Mouse (Mus musculus) gonadal fat pad, adult 2 months (tissue): Measurements from ENCODE around the gene Calcrl. TPM values are rescaled to one million over a fixed set of nuclear protein-coding genes. Genes with fewer than 3 reads are reported as not detected.
"Not testable (repeated sequence)": the region's sequence is repeated elsewhere in the genome, so short reads cannot be mapped to it uniquely, and the experiment has no call there.

Experiments used
- DNase-seq: peaks from one replicate; pipeline ENCODE4 v3.0.0-alpha.2; 2012; ENCODE audit warnings: low read depth
- polyA plus RNA-seq: library from polyadenylated mRNA; depleted of rRNA; stranded (reverse); fragments of >200 nt; gene quantifications from 2 replicates; pipeline ENCODE4 v1.2.3, GENCODE M21; 2012

Gene Calcrl
- polyA plus RNA-seq, 1 experiment = 6.5 TPM

- no peak for DNase-seq
Measured at GRCm38 (mm10) chr2:84389075-84389474, 36.1 kb downstream of the Calcrl start.

DNA sequence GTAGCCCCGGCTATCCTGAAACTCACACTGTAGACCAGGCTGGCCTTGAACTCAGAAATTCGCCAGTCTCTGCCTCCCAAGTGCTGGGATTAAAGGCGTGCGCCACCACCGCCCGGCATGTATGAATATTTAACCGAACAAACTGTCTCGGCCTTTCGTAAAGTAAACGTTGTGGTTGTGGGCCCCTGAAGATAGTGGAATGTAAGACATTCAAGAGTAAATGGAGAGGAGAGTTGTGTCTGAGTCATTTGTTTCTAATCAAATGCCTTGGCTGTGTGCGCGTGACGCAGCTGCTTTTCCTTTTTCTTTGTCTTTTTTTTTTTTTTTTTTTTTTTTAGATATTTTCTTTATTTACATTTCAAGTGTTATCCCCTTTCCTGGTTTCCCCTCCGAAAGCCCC lies 36.7 kb downstream of the Calcrl start:
- not testable (repeated sequence) for DNase-seq

GRCm38 (mm10) chr2:84388023-84388416 lies 37.2 kb downstream of the Calcrl start:
- no peak for DNase-seq

- no peak for DNase-seq
Measured at GRCm38 (mm10) chr2:84387394-84388022, 37.7 kb downstream of the Calcrl start.

- peak; percentile 56 for DNase-seq
Measured at GRCm38 (mm10) chr2:84386563-84387393, 38.4 kb downstream of the Calcrl start.

DNA sequence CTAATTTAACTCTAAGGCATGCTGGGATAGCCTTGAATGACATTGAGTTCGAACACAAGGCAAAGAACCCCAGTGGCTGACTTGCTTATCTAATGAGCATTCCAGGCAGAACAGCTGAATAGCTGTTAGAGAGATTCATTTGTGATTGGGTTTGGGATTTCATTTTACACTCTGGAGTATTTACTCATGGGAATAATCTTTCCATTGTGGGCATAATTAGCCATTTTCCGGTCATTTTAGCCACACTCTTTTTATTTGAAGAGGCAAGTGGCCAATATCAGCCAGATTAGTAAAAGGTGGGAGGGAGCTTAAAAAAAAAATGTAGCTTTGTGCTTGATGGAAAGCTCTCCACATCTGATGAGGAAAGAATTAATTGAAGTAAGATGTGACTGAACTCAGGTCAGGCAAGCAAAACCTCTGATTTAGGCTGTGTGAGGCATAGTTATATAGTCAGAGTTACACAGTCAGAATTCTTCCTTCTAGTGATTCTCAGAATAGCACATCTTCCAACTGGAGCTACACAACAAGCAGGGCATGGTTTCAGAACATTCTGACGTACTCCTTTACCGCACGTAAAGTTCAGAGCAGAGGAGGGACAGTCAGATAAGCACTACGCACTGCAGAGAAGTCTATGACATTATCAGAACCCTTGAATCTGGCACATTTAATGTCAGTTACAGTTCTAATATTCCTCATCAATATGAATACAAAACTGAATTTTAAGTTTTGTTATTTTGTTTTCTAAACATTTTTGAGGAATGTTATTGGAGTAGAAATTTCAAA lies 40.1 kb downstream of the Calcrl start:
- no peak for DNase-seq

- no peak for DNase-seq
Measured at GRCm38 (mm10) chr2:84383828-84384227, 41.4 kb downstream of the Calcrl start.

GRCm38 (mm10) chr2:84382556-84382955 lies 42.7 kb downstream of the Calcrl start:
- no peak for DNase-seq

- DNase-seq = no peak
Measured at GRCm38 (mm10) chr2:84381997-84382396, 43.2 kb downstream of the Calcrl start.

DNA sequence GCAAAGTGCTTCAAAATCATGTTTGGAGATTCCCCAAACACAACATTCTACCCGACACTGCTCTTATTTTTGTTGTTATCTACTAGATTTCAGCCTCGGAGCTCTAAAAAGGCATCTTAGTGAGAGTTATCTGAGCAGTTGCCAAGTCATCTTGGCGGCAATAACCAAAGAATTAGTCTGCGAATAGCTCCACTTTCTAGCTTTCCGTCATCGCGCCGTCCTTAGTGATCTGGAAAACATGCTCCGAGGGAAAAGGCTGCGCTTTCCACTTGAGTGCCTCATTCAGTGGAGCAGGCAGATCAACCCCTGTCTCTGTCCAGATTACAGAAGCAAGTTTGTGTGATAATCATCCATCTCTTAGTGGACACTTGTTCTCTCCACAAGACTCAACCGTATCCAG lies 44.4 kb downstream of the Calcrl start:
- no peak for DNase-seq

DNA sequence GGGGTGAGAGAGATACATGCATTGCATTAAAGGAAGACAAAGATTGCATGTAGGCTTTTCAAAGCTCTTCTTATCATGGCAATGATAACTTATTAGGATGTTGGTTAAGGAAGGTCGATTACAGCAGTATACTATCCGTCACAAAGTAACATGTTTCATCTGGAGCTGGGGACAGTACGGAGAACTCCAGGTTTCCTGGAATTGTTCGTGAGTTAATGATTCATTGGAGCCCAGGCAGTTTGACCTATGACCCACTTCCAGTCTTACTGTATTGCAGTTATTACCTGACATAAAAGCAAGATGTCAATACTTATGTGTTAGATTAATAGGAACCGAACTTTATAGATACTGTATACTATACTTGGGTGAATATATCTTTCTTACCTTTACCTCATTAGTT lies 46.5 kb downstream of the Calcrl start:
- no peak for DNase-seq

GRCm38 (mm10) chr2:84369256-84369655 lies 56.0 kb downstream of the Calcrl start:
- DNase-seq = no peak

- no peak for DNase-seq
Measured at GRCm38 (mm10) chr2:84366742-84367141, 58.5 kb downstream of the Calcrl start.

GRCm38 (mm10) chr2:84365266-84365665 lies 59.9 kb downstream of the Calcrl start:
- no peak for DNase-seq

DNA sequence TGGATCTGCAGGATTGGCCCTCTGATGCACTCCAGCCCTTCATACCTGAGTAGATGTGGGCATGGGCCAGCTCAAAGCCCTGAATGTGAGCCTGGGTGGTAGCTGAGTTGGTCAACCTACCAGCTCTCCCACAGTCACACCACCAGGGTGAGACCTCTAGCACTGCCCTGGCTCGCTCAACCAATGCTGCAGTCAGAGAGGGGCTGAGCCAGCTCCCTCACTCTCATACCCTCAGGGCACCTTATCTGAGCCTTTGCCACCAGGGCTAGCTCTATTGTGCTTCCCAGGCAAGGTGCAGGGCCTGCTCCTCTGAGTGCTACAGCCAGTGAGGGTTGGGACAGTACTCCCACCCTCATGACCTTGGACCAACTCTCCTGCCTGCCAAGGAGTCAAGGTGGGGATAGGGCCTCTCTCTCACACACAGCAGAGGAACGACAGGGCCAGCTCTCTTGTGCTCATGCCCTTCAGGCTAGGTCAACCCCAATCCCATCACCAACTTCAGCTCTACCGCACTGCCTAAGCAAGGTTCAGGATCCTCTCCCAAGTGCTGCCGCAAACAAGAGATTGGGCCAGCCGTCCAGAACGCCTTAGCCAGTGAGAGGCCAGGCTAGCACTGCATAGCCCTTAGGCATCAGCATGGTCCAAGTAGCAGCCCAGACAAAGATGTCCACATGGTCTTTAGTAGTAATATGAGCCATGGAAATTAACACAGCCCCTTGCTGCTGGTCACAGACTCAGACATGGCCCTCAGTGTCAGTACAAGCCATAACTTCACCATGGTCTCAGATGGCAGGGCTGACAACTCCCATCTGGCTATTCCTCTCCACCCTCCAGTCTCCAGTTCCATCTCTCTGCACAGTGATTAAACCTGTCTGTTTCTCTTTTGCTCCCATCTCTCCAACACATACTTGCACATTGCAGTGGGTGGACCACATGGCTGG lies 62.2 kb downstream of the Calcrl start:
- no peak for DNase-seq

DNA sequence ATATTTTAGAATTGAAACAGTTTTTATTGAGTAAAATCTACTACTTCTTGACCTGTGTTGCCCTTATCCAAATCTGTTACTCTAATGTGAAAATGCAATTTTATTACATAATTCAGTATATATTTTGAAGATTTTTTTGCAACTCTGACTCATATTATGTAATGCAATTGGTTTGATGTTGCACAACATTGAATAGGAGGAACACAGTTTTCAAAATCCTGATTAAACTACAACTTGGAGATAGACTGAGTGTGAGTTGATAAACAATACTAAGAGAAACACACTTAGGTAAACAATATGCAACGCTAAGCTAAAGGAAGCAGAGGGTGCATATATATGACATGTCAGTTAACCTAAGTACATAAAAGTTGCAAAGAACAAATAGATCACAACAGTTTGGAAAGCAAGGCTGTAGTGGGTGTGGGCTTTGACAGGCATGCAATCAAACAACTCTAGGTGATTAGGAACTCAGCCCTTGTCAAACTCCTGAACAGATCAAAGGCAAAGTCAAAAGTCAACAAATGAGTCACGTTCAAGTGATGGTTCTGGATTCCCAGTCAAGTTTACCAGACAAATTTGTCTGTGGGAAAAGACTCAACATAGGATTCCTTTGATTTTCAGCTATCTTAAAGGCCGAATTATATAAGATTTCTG lies 66.4 kb downstream of the Calcrl start:
- DNase-seq = no peak

- no peak for DNase-seq
Measured at GRCm38 (mm10) chr2:84355281-84355680, 69.9 kb downstream of the Calcrl start.

DNA sequence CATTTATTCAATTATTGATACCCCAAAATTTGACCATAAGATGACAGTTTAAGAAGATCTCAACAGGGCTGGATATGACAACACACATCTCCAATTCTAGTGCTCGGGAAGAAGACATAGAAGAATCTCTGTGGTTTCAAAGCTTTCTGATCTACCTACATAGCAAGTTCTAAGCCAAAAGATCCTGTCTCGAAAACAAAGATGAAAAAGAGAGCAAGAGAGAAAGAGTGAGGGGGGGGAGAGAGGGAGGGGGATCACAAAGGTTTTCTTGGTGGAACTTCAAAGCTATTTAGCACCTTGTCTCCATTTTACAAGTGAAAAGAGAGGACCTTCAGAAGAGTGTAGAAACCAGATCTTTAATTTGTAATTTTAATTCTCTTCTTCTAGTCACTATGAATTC lies 77.8 kb downstream of the Calcrl start:
- DNase-seq = no peak

DNA sequence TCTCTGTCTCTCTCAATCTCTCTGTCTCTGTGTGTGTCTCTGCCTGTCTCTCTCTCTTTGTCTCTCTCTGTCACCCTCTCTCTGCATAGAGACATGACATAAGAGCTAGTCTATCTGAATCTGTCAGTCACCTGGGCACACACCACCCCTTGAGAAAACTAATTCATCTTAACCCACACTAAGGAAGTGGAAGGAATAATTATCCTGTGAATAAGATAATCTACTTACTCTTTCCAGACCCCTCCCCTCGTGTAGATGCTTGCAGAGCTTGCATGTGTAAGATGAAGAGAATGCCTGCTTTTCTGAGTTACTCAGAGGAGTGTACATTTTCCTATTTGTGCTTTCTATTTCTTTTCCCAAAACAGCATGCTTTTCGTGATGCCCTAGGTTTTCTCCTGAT lies 81.5 kb downstream of the Calcrl start:
- DNase-seq = no peak

- no peak for DNase-seq
Measured at GRCm38 (mm10) chr2:84337774-84338450, 87.3 kb downstream of the Calcrl start.
